Mouse (Mus musculus): Measurements from ENCODE around the gene Prl2c3.
"Not testable (repeated sequence)": the region's sequence is repeated elsewhere in the genome, so short reads cannot be mapped to it uniquely, and the experiment has no call there.

Gene Prl2c3

DNA sequence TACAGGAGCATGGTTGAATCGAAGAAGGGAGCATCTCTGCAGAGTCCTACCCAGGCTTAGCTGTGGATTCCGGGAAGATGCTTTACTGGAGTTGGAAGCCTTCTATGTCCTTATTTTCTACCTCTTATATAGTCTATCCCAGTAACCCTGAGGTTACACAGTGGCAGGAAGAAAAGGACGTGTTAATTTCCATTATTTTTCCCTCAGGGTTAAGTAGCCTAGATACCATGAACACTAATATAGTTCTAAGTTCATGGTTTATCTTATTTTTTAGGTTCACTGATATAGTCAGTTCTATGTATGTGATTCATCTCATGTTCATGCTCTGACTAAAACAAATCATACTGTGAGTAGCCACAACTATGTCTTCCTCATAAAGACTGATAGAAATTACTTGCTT lies at the start of gene Prl2c3:
Prl2c3 (minus strand) TSS at position 101 of the 400 bp plus-strand sequence.
- DNase-seq: not testable (repeated sequence)

DNA sequence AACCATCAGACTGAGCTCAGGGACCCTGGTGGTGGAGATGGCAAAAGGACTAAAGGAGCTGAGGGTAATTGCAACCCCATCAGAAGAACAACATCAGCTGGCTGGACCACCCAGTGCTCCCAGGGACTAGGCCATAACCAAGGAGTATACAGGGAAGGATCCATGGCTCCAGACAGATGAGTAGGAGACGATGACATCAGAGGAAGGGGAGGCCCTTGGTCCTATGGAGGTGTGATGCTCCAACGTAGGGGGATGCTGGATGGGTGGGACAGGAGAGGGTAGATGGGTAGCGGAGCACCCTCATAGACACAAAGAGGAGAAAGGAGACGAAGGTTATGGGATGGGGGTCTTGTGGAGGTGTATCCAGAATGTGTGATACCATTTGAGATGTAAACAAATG lies 48.4 kb upstream of the Prl2c3 start:
- not testable (repeated sequence) for DNase-seq

GRCm38 (mm10) chr13:12844701-12845100 lies 44.8 kb upstream of the Prl2c3 start:
- not testable (repeated sequence) for DNase-seq

DNA sequence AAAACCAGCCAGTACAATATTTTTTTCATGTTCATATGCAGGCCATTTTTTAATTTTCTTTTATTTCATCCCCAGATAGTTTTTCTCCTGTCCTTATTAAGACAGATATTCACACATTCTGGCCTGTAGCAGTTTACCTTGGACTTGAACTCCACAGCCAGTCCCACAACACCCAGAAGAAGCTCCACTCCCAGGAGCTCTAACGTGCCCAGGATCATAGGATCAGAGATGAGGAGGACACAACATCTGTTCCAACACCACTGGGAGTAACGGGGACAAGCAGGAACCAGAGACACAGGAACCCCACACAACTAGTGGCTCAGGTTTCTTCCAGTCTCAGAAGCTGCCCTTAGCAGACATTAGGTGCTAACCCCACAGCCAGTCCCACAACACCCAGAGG lies 37.7 kb upstream of the Prl2c3 start:
- DNase-seq: not testable (repeated sequence)

GRCm38 (mm10) chr13:12831769-12832168 lies 31.9 kb upstream of the Prl2c3 start:
- no peak for DNase-seq

- DNase-seq: no peak
These were observed 29.2 kb upstream of the Prl2c3 start for GRCm38 (mm10) chr13:12829031-12829430.

DNA sequence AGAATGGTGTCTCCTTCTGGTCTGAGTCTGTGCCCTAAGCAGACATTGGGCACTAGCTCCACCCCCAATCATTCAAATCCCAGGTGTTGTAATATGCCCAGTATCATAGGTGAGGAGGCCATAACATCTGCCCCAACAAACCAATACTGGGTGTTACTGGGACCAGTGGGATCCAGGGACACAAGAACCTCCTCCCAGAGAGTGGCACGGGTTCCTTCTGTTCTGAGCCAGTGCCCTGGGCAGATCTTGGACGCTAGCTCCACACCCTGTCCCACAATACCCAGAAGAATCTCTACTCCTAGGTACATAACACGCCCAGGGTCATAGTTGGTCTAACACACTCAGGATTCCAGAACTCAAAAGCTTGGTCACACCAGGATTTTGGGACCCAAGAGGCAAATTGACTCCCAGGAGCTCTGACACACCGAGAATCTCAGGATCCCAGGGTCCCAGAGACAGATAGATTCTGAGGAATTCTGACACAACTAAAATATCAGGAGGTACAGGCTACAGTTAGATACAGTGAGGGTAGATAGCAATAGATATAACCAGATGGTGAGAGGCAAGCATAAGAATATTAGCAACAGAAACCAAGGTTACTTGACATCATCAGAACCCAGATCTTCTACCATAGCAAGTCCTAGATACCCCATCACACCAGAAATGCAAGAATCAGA lies 24.8 kb upstream of the Prl2c3 start:
- DNase-seq: not testable (repeated sequence)

- DNase-seq: not testable (repeated sequence)
These were observed 14.0 kb upstream of the Prl2c3 start for GRCm38 (mm10) chr13:12813734-12814424.

DNA sequence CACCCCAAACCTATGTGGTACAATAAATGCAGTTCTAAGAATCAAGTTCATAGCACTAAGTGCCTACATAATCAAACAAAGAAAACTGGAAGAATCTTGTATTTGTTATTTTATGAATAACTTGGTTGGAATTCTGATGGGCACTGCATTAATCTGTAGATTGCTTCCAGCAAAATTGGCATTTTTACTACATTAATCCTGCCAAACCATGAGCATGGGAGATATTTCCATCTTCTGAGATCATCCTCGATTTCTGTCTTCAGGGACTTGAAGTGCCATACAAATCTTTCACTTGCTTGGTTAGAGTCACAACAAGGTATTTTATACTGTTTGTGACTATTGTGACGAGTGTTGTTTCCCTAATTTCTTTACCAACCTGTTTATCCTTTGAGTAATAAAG lies 9.7 kb upstream of the Prl2c3 start:
- DNase-seq: no peak

DNA sequence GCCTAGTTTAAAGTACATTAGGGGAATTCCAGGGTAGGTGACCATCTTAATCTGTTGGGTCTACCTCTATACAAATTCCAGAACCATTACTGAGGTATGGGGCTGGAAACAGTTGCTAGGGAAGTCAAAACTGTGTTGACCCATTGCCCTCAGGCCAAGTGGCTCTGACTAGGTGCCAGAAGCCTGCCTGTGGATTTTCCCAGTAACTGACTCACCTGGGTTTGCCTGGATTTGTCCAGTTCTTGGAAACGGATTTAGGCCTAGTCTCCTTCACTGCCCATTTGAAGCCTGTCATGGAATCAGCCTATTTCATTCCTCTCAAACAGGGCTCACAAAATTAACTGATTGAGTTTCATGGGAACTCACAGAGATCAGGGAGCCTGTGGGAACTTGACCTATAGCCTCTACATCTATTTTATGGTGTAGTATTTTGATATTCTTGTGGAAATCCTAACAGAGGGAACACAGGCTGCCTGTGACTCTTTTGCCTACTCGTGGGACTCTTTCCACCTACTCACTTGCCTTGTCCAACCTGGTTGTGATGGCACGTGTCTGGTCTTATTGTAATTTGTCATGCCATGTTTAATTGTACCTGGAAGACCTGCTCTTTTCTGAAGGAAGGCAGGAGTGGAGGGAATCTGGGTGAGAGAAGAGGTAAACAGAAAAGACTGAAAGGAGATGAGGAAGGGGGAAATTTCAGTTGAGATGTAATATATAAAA lies 9.1 kb upstream of the Prl2c3 start:
- DNase-seq: not testable (repeated sequence)

DNA sequence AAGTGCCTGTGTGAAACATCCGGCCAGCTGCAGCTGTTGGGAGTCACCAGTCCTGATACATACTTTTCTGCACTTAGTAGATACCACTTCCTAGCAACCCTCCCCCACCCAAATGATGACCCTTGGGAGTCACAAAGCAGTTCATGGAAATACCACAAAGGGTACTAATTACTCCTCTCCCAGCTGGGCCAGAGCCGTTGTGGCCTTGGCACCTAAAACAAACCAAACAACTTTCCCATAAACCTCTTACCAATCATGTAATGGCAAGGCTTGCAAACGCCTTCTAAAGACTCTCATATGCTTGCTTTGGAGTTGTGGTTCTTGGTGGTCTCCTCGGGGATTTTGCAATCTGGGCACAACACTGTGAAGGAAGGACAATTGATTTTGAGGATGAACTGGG lies 6.6 kb upstream of the Prl2c3 start:
- not testable (repeated sequence) for DNase-seq

- not testable (repeated sequence) for DNase-seq
These were observed 30.3 kb downstream of the Prl2c3 start for GRCm38 (mm10) chr13:12769442-12770091.

Measured in cerebellum, adult 8-10 months (tissue).